Mouse (Mus musculus): ENCODE measurements around the gene Cacna2d4. TPM values are rescaled to one million over a fixed set of nuclear protein-coding genes. Genes with fewer than 3 reads are reported as not detected.

Cacna2d4 gene
- 1 to 10 TPM; 4.3 to 8.8 TPM for polyA plus RNA-seq (2017; shearing (Covaris generic))

GRCm38 (mm10) chr6:119236241-119236640 is at the start of gene Cacna2d4:
Gene Cacna2d4 (plus strand): TSS chr6:119236526.

GRCm38 (mm10) chr6:119196382-119197305 is 39.7 kb upstream of the Cacna2d4 start, which contains the start of gene Cacna1c:
Gene Cacna1c (minus strand): TSS chr6:119196418.

GRCm38 (mm10) chr6:119330506-119330905 is 94.2 kb downstream of the Cacna2d4 start, which contains the start of gene Lrtm2:
Gene Lrtm2 (minus strand): TSS chr6:119330766.

Other genes with a start within 250 kb of the Cacna2d4 start
- 10 to 100 TPM; 17.6 to 20.9 TPM for gene Dcp1b, start 61.3 kb upstream of the Cacna2d4 start, polyA plus RNA-seq (2017; shearing (Covaris generic))
- 1 to 10 TPM in 1 of 2 experiments, under 1 TPM in 1; 0.29 to 1.9 TPM for gene Cacna1c, start 40.1 kb upstream of the Cacna2d4 start, polyA plus RNA-seq (2017; shearing (Covaris generic))
- gene Lrtm2, start 94.2 kb downstream of the Cacna2d4 start, polyA plus RNA-seq (2017; shearing (Covaris generic)), result under 1 TPM in 1 of 2 experiments, not detected in 1; 0.58 TPM
- gene Adipor2, start 181.2 kb downstream of the Cacna2d4 start, polyA plus RNA-seq (2017; shearing (Covaris generic)), result 10 to 100 TPM; 20.8 to 22.4 TPM
- 10 to 100 TPM; 70.0 to 85.1 TPM for gene Fbxl14, start 243.1 kb downstream of the Cacna2d4 start, polyA plus RNA-seq (2017; shearing (Covaris generic))